Mouse (Mus musculus) liver, adult 2 months (tissue): ENCODE results near the gene Sgms1.

ENCODE experiments used
- CTCF ChIP-seq: fragments of 200-500 bp; IDR thresholded peaks from 2 replicates; pipeline ENCODE4 v1.5.1; 2011; ENCODE audit warnings: low read depth, low read length, control low read depth
- POLR2A ChIP-seq: fragments of 200-500 bp; IDR thresholded peaks from 2 replicates; pipeline ENCODE4 v1.6.1; 2011; ENCODE audit warnings: low read length, control low read depth; ENCODE audit not compliant: insufficient read depth; ENCODE audit errors: extremely low read depth

GRCm38 (mm10) chr19:32107771-32108306, 281.7 kb downstream of the Sgms1 start, which contains the start of gene Asah2:
- TF ChIP-seq CTCF (peak; percentile 26; the same call in 1 of the 2 replicates), POLR2A (peak; percentile 48; the same call in 1 of the 2 replicates)
